Mouse (Mus musculus) lung, adult 2 months (tissue): ENCODE measurements at regions not wholly inside any gene's neighbourhood (a gene's known extent, or its start where the extent isn't known, plus 50 kb on each side); places are given as distances from the start of the nearest gene placed in this dataset.

Experiments
- CTCF ChIP-seq: fragments of 200-500 bp; IDR thresholded peaks from 2 replicates; pipeline ENCODE4 v1.5.1; 2011; ENCODE audit warnings: mild to moderate bottlenecking, low read length, control low read depth; ENCODE audit not compliant: insufficient read depth
- POLR2A ChIP-seq: fragments of 200-500 bp; IDR thresholded peaks from 2 replicates; pipeline ENCODE4 v1.6.1; 2011; ENCODE audit warnings: low read depth, mild to moderate bottlenecking, control low read depth, low read length, borderline replicate concordance; ENCODE audit errors: extremely low read depth

- TF ChIP-seq POLR2A (no peak), CTCF (no peak)
Observed at GRCm38 (mm10) chrX:167149400-167149799, 59.7 kb downstream of the Tmsb4x start.
